Mouse (Mus musculus): ENCODE measurements at regions not wholly inside any gene's neighbourhood (a gene's known extent, or its start where the extent isn't known, plus 50 kb on each side); places are given as distances from the start of the nearest gene placed in this dataset.
A peak's percentile ranks its signal among the peaks of the same experiment; 100 is the strongest.
"Not testable (repeated sequence)": the region's sequence is repeated elsewhere in the genome, so short reads cannot be mapped to it uniquely, and the experiment has no call there.

GRCm38 (mm10) chr2:162867516-162868029 lies 63.8 kb upstream of the Srsf6 start:
- H3K4me1 ChIP-seq, result 0 out of 2 replicates have a peak, but pooled peaks cover 4% of the 10 kb centered on the region
- H3K4me2 ChIP-seq (replicated peaks), result peak overlapping the region; percentile 52
- WGBS, result 6% methylated on average over 15 of the region's 15 CpGs
- no peaks in the 10 kb centered on the region for H3K36me3 ChIP-seq
- H3K9me3 ChIP-seq, result no peaks in the 10 kb centered on the region
- ATAC-seq (ENCODE audit: insufficient number of reproducible peaks, insufficient read depth, low FRiP score, low TSS enrichment), result peak; percentile 35; the same call in 1 of the 2 replicates
- H3K9ac ChIP-seq, result no peak overlapping the region
- H3K27ac ChIP-seq, result no peak overlapping the region
- H3K27me3 ChIP-seq, result 0 out of 2 replicates have a peak, but pooled peaks cover 4% of the 10 kb centered on the region
- peak overlapping the region; percentile 15 for H3K4me3 ChIP-seq

DNA sequence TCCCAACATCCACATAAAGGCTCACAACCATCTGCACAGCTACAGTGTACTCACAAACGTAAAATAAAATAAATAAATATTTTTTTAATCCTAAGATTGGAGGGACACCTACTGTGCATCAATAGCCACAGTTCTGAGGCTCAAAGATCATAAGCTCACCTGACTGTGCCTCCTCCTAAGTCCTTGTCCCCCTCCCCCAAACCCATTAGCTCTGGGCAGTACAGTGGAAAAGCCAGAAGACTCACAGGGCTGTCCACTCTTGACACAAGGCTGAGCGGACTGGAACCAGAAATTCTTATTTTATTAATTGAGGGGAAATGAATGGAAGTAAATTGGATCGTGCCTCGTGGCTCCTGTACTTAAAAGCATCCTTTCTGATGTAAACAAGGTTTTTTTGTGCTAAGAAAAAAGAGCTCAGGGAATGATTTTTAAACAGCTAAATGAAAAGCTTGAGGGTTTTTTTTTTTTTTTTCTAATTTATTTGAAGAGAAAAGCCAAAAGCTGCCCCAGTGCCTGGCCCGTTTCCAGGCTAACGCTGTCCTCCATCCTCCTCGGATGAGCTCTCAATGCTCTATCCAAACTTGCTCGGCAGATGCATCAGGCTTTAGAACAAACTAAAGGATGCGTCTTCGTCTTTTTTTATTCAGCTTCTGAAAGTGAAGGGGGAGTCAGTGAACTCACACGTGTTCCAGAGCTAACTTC lies 64.6 kb upstream of the Srsf6 start:
- WGBS, result 12% methylated on average over 11 of the region's 11 CpGs
- H3K27ac ChIP-seq, result no peak overlapping the region
- peak overlapping the region; percentile 52 for H3K4me2 ChIP-seq (replicated peaks)
- H3K9ac ChIP-seq, result no peak overlapping the region
- 0 out of 2 replicates have a peak, but pooled peaks cover 4% of the 10 kb centered on the region for H3K4me1 ChIP-seq
- no peaks in the 10 kb centered on the region for H3K9me3 ChIP-seq
- H3K4me3 ChIP-seq, result peak overlapping the region; percentile 15
- H3K27me3 ChIP-seq, result 0 out of 2 replicates have a peak, but pooled peaks cover 4% of the 10 kb centered on the region
- no peak for ATAC-seq (ENCODE audit: insufficient number of reproducible peaks, insufficient read depth, low FRiP score, low TSS enrichment)
- no peaks in the 10 kb centered on the region for H3K36me3 ChIP-seq

DNA sequence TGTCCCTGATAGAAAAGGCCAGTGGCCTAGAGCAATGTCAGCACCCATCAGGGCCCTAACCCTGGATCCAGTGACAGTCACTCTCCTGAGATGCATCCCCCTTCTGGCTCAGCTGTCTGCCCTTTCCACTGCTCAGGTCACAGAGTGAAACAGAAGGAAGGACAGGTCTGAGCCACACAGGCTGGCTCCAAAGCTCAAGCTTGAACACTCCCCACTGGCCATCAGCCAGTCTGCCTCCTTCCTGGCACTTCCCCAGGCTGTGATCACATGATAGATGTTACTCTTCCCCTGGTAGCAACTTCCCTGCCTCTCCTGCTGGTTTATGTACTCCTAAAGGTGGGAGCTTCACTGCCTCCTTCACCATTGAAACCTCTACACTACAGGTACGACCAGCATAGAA lies 66.8 kb upstream of the Srsf6 start:
- Histone ChIP-seq H3K27me3 (0 out of 2 replicates have a peak, but pooled peaks cover 4% of the 10 kb centered on the region), H3K4me1 (0 out of 2 replicates have a peak, but pooled peaks cover 4% of the 10 kb centered on the region), H3K9ac (no peak overlapping the region), H3K36me3 (no peaks in the 10 kb centered on the region), H3K9me3 (no peaks in the 10 kb centered on the region), H3K4me3 (no peak overlapping the region), H3K27ac (no peak overlapping the region), H3K4me2 (replicated peaks) (no peak overlapping the region)
- WGBS, result 69% methylated on average over 1 of the region's 1 CpGs
- no peak for ATAC-seq (ENCODE audit: insufficient number of reproducible peaks, insufficient read depth, low FRiP score, low TSS enrichment)

DNA sequence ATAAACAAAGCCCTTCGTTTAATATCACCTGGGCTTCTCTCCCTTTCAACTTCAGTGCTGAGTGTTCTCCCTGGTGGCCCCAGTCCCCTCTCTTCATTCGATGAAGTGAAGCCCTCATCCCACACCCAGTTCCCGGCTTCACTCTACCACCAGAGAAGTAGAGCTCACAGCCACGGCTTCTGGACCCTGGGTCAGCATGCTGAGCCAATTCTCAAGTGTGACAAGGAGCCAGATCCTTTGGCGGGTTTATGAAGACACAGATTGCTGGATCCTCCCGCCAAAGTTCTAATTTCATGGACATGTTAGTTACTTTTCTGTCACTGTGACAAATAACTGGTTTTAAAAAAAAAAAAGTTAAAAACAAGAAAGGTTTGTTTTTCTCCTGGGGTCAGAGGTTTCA lies 76.7 kb upstream of the Srsf6 start:
- Histone ChIP-seq H3K27me3 (no peaks in the 10 kb centered on the region), H3K36me3 (no peaks in the 10 kb centered on the region), H3K27ac (no peak overlapping the region), H3K4me1 (no peaks in the 10 kb centered on the region), H3K4me2 (replicated peaks) (no peak overlapping the region), H3K4me3 (no peak overlapping the region), H3K9ac (no peak overlapping the region), H3K9me3 (no peaks in the 10 kb centered on the region)
- ATAC-seq (ENCODE audit: insufficient number of reproducible peaks, insufficient read depth, low FRiP score, low TSS enrichment), result no peak
- 80% methylated on average over 6 of the region's 6 CpGs for WGBS

DNA sequence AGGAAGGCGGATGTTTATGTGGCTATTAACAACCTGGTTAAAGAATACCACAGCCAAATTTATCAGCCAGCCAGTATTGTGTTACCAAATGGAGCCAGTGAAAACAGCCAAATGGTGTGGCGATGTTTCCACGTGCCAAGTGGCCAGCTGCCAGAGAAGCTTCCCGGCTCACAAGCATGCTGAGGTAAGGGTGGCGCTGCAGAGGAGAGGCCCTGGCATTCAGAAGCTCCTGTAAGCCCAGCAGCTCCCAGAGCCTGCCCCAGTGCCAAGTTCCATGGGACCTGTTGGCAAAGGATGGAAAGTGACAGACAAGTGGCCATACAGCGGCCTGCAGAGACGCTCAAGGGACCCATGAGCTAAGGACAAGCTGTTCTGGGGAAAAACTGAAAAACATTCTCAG lies 77.8 kb upstream of the Srsf6 start:
- Histone ChIP-seq H3K27me3 (no peaks in the 10 kb centered on the region), H3K9me3 (no peaks in the 10 kb centered on the region), H3K36me3 (no peaks in the 10 kb centered on the region), H3K27ac (no peak overlapping the region), H3K9ac (no peak overlapping the region), H3K4me1 (no peaks in the 10 kb centered on the region), H3K4me2 (replicated peaks) (no peak overlapping the region), H3K4me3 (no peak overlapping the region)
- 81% methylated on average over 7 of the region's 7 CpGs for WGBS
- no peak for ATAC-seq (ENCODE audit: insufficient number of reproducible peaks, insufficient read depth, low FRiP score, low TSS enrichment)

DNA sequence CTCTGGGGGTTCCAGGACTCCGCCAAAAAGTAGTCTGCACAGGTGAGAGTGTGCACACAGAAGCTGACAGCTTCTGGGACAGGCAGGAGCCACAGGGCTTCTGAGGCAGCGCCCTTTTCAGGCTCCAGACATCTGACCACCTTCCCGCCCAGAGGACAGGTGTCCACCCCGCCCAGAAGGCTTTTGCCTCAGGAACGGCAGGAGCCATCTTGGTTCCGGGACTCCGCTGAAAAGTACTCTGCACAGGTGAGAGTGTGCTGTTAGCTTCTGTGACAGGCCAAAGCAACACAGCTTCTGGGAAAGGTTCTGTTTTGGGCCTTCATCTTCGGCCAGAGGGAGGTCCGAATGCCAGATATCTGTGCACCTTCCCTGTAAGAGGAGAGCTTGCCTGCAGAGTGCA lies 89.6 kb upstream of the Srsf6 start:
- not testable (repeated sequence) for H3K4me2 ChIP-seq (replicated peaks); H3K27me3 ChIP-seq; H3K4me3 ChIP-seq; ATAC-seq (ENCODE audit: insufficient number of reproducible peaks, insufficient read depth, low FRiP score, low TSS enrichment); H3K9ac ChIP-seq; H3K27ac ChIP-seq; H3K36me3 ChIP-seq; H3K9me3 ChIP-seq; H3K4me1 ChIP-seq
- 89% methylated on average over 9 of the region's 9 CpGs for WGBS

GRCm38 (mm10) chr2:162837776-162838175 lies 93.6 kb upstream of the Srsf6 start:
- Histone ChIP-seq H3K27me3 (no peaks in the 10 kb centered on the region), H3K4me3 (no peak overlapping the region), H3K36me3 (no peaks in the 10 kb centered on the region), H3K4me2 (replicated peaks) (no peak overlapping the region), H3K9me3 (no peaks in the 10 kb centered on the region), H3K4me1 (no peaks in the 10 kb centered on the region), H3K9ac (no peak overlapping the region), H3K27ac (no peak overlapping the region)
- 47% methylated on average over 2 of the region's 2 CpGs for WGBS
- no peak for ATAC-seq (ENCODE audit: insufficient number of reproducible peaks, insufficient read depth, low FRiP score, low TSS enrichment)

DNA sequence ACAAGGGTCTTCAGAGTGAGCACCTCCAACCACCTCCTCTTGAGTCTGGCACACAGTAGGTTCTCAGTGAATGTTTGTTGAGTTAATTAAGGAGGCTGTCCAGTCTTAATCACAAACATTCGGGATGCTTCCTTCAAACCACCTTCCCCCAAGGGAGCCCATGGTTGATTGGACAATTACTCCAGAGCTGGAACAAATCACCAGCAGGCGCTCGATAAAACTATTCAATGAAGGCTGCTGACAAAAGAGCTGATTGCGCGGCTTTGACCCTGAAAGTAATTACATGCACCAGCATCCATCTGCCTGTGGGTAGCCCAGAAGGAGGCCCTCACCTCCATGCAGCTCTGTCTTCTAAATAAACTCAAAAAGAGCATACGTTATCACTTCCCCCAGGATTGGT lies 97.6 kb upstream of the Srsf6 start:
- H3K4me1 ChIP-seq, result no peaks in the 10 kb centered on the region
- no peak overlapping the region for H3K9ac ChIP-seq
- H3K9me3 ChIP-seq, result no peaks in the 10 kb centered on the region
- ATAC-seq (ENCODE audit: insufficient number of reproducible peaks, insufficient read depth, low FRiP score, low TSS enrichment), result no peak
- H3K36me3 ChIP-seq, result no peaks in the 10 kb centered on the region
- no peak overlapping the region for H3K4me2 ChIP-seq (replicated peaks)
- H3K27ac ChIP-seq, result no peak overlapping the region
- 49% methylated on average over 6 of the region's 6 CpGs for WGBS
- H3K27me3 ChIP-seq, result no peaks in the 10 kb centered on the region
- H3K4me3 ChIP-seq, result no peak overlapping the region

- H3K27me3 ChIP-seq, result no peaks in the 10 kb centered on the region
- no peak overlapping the region for H3K4me2 ChIP-seq (replicated peaks)
- 90% methylated on average over 4 of the region's 4 CpGs for WGBS
- no peak for ATAC-seq (ENCODE audit: insufficient number of reproducible peaks, insufficient read depth, low FRiP score, low TSS enrichment)
- H3K27ac ChIP-seq, result no peak overlapping the region
- H3K36me3 ChIP-seq, result no peaks in the 10 kb centered on the region
- H3K4me1 ChIP-seq, result no peaks in the 10 kb centered on the region
- no peak overlapping the region for H3K9ac ChIP-seq
- no peak overlapping the region for H3K4me3 ChIP-seq
- H3K9me3 ChIP-seq, result no peaks in the 10 kb centered on the region
These were observed 112.5 kb upstream of the Srsf6 start for GRCm38 (mm10) chr2:162818787-162819186.

DNA sequence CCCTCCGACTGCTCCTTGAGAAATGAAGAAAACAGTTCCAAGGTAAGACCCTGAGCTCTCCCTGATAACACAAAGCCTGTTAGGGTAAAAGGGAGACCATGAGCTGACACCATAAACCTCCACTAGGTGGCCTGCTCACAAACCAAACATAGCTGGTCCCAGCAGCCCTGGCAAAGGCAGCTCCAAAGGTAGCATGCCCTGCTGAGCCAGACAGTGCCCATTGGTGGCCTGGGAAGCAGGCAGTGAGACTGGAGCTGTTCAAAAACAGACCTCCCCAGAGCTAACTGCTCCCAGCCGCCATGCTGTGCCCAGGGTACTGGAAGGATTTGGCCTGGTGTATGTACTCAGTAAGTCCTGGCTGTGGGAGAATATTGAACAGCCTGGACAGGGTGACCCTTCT lies 117.1 kb upstream of the Srsf6 start:
- no peak overlapping the region for H3K4me3 ChIP-seq
- no peaks in the 10 kb centered on the region for H3K27me3 ChIP-seq
- 42% methylated on average over 2 of the region's 2 CpGs for WGBS
- no peak overlapping the region for H3K9ac ChIP-seq
- no peak overlapping the region for H3K27ac ChIP-seq
- ATAC-seq (ENCODE audit: insufficient number of reproducible peaks, insufficient read depth, low FRiP score, low TSS enrichment), result no peak
- no peak overlapping the region for H3K4me2 ChIP-seq (replicated peaks)
- H3K4me1 ChIP-seq, result no peaks in the 10 kb centered on the region
- H3K9me3 ChIP-seq, result no peaks in the 10 kb centered on the region
- no peaks in the 10 kb centered on the region for H3K36me3 ChIP-seq

GRCm38 (mm10) chr2:162807747-162808146 lies 123.6 kb upstream of the Srsf6 start:
- Histone ChIP-seq H3K4me2 (replicated peaks) (no peak overlapping the region), H3K4me1 (no peaks in the 10 kb centered on the region), H3K9ac (no peak overlapping the region), H3K4me3 (no peak overlapping the region), H3K27me3 (no peaks in the 10 kb centered on the region), H3K27ac (no peak overlapping the region), H3K9me3 (no peaks in the 10 kb centered on the region), H3K36me3 (no peaks in the 10 kb centered on the region)
- no peak for ATAC-seq (ENCODE audit: insufficient number of reproducible peaks, insufficient read depth, low FRiP score, low TSS enrichment)
- WGBS, result 89% methylated on average over 10 of the region's 10 CpGs

- no peak for ATAC-seq (ENCODE audit: insufficient number of reproducible peaks, insufficient read depth, low FRiP score, low TSS enrichment)
- no peak overlapping the region for H3K9ac ChIP-seq
- WGBS, result 64% methylated on average over 4 of the region's 4 CpGs
- H3K36me3 ChIP-seq, result no peaks in the 10 kb centered on the region
- no peaks in the 10 kb centered on the region for H3K4me1 ChIP-seq
- no peaks in the 10 kb centered on the region for H3K27me3 ChIP-seq
- no peak overlapping the region for H3K4me2 ChIP-seq (replicated peaks)
- H3K9me3 ChIP-seq, result no peaks in the 10 kb centered on the region
- H3K4me3 ChIP-seq, result no peak overlapping the region
- no peak overlapping the region for H3K27ac ChIP-seq
These were observed 134.8 kb upstream of the Srsf6 start for GRCm38 (mm10) chr2:162796528-162796927.
